Mouse (Mus musculus): ENCODE data around the gene Tnfrsf1a.
"Not testable (repeated sequence)": the region's sequence is repeated elsewhere in the genome, so short reads cannot be mapped to it uniquely, and the experiment has no call there.

Tnfrsf1a gene

GRCm38 (mm10) chr6:125348721-125349574, at the start of gene Tnfrsf1a:
Gene Tnfrsf1a (plus strand): TSS chr6:125349362.
- no peak for DNase-seq (ENCODE audit: low spot score)

GRCm38 (mm10) chr6:125300982-125301381, 48.2 kb upstream of the Tnfrsf1a start:
- no peak for DNase-seq (ENCODE audit: low spot score)

GRCm38 (mm10) chr6:125302231-125302982, 46.8 kb upstream of the Tnfrsf1a start:
- no peak for DNase-seq (ENCODE audit: low spot score)

GRCm38 (mm10) chr6:125303242-125303641, 45.9 kb upstream of the Tnfrsf1a start:
- no peak for DNase-seq (ENCODE audit: low spot score)

- DNase-seq (ENCODE audit: low spot score) = not testable (repeated sequence)
These were observed 44.8 kb upstream of the Tnfrsf1a start for GRCm38 (mm10) chr6:125304408-125304807.

GRCm38 (mm10) chr6:125305465-125305864, 43.7 kb upstream of the Tnfrsf1a start:
- DNase-seq (ENCODE audit: low spot score) = no peak

GRCm38 (mm10) chr6:125307091-125307490, 42.1 kb upstream of the Tnfrsf1a start:
- no peak for DNase-seq (ENCODE audit: low spot score)

- no peak for DNase-seq (ENCODE audit: low spot score)
These were observed 40.2 kb upstream of the Tnfrsf1a start for GRCm38 (mm10) chr6:125308921-125309320.

- no peak for DNase-seq (ENCODE audit: low spot score)
These were observed 39.8 kb upstream of the Tnfrsf1a start for GRCm38 (mm10) chr6:125309406-125309805.

- DNase-seq (ENCODE audit: low spot score) = no peak
These were observed 37.0 kb upstream of the Tnfrsf1a start for GRCm38 (mm10) chr6:125312171-125312570.

GRCm38 (mm10) chr6:125312581-125313355, 36.4 kb upstream of the Tnfrsf1a start:
- no peak for DNase-seq (ENCODE audit: low spot score)

- DNase-seq (ENCODE audit: low spot score) = peak; percentile 82
These were observed 35.5 kb upstream of the Tnfrsf1a start, which contains the start of gene Ltbr for GRCm38 (mm10) chr6:125313546-125314230. Gene Ltbr (minus strand): TSS chr6:125313885.

GRCm38 (mm10) chr6:125314231-125314563, 35.0 kb upstream of the Tnfrsf1a start:
- no peak for DNase-seq (ENCODE audit: low spot score)

GRCm38 (mm10) chr6:125314746-125315145, 34.4 kb upstream of the Tnfrsf1a start:
- DNase-seq (ENCODE audit: low spot score) = no peak

GRCm38 (mm10) chr6:125317077-125317476, 32.1 kb upstream of the Tnfrsf1a start:
- no peak for DNase-seq (ENCODE audit: low spot score)

GRCm38 (mm10) chr6:125318981-125319918, 29.9 kb upstream of the Tnfrsf1a start:
- no peak for DNase-seq (ENCODE audit: low spot score)

GRCm38 (mm10) chr6:125319919-125320296, 29.3 kb upstream of the Tnfrsf1a start:
- DNase-seq (ENCODE audit: low spot score) = no peak

GRCm38 (mm10) chr6:125320323-125320722, 28.8 kb upstream of the Tnfrsf1a start, which contains the start of gene Scnn1a:
Gene Scnn1a (plus strand): TSS chr6:125320659.
- no peak for DNase-seq (ENCODE audit: low spot score)

GRCm38 (mm10) chr6:125321114-125321855, 27.9 kb upstream of the Tnfrsf1a start:
- no peak for DNase-seq (ENCODE audit: low spot score)

GRCm38 (mm10) chr6:125322794-125323193, 26.4 kb upstream of the Tnfrsf1a start:
- DNase-seq (ENCODE audit: low spot score) = no peak
